Mouse (Mus musculus): ENCODE results near the gene Setdb1.

The Setdb1 gene

DNA sequence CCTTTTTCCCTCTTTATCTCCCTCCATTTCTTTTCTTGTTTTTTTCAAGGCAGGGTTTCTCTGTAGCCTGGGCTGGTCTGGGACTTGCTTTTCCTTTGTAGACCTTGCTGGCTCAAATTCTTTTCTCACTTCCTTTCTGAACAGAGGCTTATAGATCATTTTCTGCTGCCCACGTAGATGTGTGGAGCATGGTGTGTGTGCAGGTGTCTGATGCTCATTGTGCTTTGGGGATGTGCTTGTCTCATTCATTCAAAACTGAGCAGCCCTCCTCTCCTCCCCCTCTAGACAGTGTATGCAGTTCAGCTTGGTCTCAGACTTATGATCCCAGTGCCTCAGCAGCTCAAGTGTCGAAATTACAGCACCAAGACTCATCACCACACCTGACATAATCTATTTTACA, 37.9 kb downstream of the Setdb1 start:
- no peak for DNase-seq (ENCODE audit: low read depth, low spot score)

GRCm38 (mm10) chr3:95318548-95318947, 38.5 kb downstream of the Setdb1 start:
- DNase-seq (ENCODE audit: low read depth, low spot score) = no peak

DNA sequence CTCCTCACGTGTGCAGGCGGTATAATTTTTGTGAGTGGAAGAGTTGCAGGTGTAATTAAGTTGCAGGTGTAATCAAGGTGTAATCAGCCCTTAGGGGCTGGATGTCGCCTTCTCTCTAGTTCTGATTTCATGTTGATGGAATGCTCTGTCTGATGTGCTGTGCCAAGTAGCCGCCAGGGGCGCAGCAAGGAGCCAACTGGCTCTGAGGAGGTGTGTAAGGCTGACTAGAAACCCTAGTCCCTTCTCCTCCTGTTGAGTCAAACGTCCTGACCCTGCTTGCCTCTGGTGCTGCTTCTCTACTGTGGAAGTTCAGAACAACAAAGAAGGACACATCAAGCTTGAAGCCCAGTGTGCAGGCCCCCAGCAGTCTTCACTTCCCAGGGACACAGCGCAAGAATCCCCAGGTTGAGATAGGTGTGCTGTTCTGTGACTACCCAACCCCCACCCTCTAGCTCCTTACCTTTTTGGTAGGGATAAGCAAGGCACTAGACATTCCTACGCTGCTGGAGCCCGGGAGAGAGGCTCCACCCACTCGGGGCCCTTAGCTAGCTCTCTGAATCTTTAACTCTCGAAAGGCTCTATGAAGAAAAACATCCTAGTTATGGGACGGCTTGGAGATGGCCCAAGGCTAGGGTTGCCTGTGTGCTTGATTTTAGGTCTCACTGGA, 39.5 kb downstream of the Setdb1 start:
- no peak for DNase-seq (ENCODE audit: low read depth, low spot score)

DNA sequence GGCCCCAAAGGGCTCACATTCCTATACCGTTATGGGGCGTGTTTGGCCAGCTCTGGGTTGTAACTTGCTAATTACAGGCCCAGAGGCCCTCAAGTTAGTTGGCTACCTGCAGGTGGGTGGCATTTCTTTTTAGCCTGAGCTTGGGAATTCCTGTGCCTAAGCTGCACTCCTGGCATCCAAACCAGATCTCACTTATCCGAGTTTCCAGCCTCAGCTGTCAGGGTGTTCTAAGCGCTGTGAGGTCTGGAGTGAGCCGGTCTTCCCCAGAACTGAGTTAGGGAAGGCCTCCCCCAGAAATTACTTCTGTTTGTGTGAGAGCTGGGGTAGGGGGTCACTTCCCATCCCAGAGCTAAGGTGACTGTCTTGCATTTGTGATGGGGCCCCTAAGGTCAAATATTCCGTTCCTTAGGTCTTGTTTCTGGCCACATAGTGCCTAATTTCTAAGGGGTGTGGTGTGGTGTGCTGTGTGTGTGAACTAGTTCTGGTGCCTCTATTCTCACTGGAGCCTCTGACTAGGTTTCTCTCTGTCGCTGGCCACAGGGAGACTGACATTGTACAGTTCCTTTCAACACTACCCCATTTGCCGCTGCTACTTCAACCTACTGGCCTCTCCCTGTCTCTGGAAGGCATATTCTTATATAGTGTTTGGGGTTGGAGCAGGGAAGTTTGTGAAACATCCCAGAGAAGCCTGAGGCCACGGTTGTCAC, 41.0 kb downstream of the Setdb1 start:
- no peak for DNase-seq (ENCODE audit: low read depth, low spot score)

- DNase-seq (ENCODE audit: low read depth, low spot score) = peak; percentile 78
These were observed 41.7 kb downstream of the Setdb1 start for GRCm38 (mm10) chr3:95315094-95315843.

GRCm38 (mm10) chr3:95314486-95315093, 42.4 kb downstream of the Setdb1 start, which contains the start of gene Cers2:
TSS of gene Cers2 (plus strand) at chr3:95314791.
- no peak for DNase-seq (ENCODE audit: low read depth, low spot score)

- no peak for DNase-seq (ENCODE audit: low read depth, low spot score)
These were observed 42.9 kb downstream of the Setdb1 start for GRCm38 (mm10) chr3:95314075-95314474.

GRCm38 (mm10) chr3:95313476-95313875, 43.5 kb downstream of the Setdb1 start:
- DNase-seq (ENCODE audit: low read depth, low spot score) = no peak

DNA sequence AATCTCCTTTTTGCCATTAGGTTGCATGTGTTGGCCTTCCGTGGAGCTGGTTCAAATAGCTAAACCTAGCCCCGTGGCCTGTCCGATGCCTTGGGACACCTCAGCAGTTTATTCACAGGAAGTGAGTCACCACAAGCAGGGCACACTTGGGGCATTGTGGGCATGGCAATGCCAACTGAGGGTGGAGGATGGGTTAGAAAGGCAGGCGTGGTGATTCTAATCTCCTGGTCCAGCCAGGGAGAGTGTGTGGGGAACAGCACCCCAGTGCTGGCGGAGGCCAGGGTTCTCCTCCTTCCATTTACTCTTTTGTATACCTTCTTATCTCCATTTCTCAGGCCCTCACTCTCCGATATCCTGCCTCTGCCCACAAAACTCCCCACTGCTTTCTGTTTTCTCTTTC, 44.4 kb downstream of the Setdb1 start:
- DNase-seq (ENCODE audit: low read depth, low spot score) = no peak

- peak; percentile 56 for DNase-seq (ENCODE audit: low read depth, low spot score)
These were observed 45.8 kb downstream of the Setdb1 start for GRCm38 (mm10) chr3:95310968-95311882.

- DNase-seq (ENCODE audit: low read depth, low spot score) = no peak
These were observed 46.5 kb downstream of the Setdb1 start for GRCm38 (mm10) chr3:95310496-95310895.

DNA sequence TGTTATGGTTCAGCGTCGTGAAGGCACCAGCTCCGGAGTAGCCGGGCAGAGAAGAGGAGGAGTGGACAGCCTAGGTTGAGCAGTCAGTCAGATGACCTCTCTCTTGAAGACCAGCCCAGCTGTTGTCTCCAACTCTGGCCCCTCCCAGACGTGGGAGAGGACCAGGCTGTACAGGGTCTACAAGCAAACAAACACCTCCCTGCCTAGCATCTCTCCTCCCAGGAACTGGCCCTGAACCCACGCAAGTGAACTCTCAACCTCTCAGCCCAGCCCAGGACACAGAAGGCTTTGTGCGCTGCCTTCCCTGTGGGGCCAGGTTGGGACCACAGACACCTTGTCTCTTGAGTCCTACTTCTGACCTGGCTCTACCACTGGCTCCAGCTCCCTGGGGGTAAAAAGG, 49.9 kb downstream of the Setdb1 start, which contains the start of gene Anxa9:
Gene Anxa9 (minus strand): TSS at position 77 of the 400 bp plus-strand sequence.
- no peak for DNase-seq (ENCODE audit: low read depth, low spot score)

DNA sequence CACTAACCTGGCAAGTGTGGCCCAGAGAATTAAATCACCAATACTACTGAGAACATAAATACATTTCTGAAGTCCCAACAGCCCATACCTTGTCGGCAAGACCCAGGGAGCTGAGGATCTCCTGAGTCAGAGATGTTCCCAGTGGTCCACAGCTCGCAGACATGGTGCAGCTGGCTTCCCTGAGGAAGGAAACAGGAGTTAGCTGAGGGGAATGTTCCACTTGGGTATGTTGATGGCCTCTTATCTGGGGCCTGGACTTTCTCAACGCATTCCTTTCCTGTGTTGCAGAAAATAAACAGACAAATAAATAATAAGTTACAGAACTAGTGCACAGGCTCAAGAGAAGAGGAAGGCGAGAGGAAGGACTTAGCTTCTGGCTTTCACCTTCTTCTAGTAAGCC, 50.8 kb downstream of the Setdb1 start:
- no peak for DNase-seq (ENCODE audit: low read depth, low spot score)

DNA sequence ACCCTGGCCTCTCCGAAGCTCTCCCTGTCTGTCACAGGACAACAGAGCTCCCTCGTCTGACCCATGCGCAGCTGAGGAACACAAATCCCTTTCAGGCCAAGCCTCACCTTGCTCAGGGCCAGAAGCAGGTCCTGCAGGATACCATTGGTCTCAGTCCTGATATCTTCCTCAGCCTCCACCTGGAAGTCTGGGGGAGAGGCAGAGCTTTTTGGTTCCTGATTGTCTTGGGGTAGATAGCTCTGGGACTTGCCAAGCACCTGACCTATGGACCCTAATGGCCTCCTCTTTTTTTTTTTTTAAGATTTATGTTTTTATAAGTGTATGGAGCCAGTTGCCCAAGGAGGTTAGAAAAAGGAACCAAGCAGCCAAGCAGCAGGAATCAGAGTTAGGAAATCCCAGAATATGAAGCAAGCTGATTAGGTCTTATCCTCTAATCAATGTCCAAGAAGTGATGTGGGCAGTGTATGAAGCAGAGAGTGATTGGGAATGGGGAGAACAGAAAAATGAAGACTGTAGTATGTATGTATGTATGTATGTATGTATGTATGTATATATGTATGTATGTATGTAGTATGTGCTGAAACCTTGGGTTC, 55.7 kb downstream of the Setdb1 start:
- DNase-seq (ENCODE audit: low read depth, low spot score) = no peak

DNA sequence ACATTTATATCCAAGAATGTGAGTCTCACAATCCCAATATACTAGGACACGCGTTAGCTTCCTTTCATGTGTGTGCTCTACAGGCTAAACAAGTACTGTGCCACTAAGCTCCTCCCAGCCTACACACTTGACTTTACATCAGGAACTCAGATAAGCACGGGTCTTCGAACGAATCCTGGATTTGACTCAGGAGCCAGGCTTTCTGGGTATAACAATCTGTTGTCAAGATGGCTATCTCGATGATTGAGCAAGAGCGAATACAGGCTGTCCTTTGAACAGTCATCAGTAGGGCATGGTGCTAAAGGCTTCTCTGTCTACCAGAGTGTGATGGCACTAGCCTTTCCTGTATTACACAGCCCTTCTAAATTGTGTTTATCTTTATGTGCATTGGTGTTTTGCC, 59.0 kb downstream of the Setdb1 start:
- DNase-seq (ENCODE audit: low read depth, low spot score) = no peak

DNA sequence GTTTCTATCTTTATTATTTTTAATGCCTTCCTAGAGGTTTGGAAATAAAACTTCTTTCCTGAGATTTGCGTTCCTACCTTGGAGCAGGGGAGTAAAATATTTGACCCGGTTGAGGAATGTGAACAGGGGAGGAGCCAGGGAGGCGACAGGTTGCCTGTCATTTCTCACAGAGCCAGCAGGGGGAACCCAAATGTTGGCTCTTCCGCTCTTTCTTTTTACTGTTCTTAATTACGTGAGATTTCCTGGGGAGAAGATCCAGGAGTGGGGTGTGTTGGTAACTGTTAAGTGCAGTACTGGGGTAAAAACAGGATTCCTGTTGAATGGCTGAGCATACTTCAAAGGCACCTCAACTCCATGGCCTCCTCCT, 60.9 kb downstream of the Setdb1 start:
- DNase-seq (ENCODE audit: low read depth, low spot score) = no peak

GRCm38 (mm10) chr3:95295321-95296102, 61.5 kb downstream of the Setdb1 start:
- DNase-seq (ENCODE audit: low read depth, low spot score) = no peak

GRCm38 (mm10) chr3:95294718-95295117, 62.3 kb downstream of the Setdb1 start:
- DNase-seq (ENCODE audit: low read depth, low spot score) = no peak

DNA sequence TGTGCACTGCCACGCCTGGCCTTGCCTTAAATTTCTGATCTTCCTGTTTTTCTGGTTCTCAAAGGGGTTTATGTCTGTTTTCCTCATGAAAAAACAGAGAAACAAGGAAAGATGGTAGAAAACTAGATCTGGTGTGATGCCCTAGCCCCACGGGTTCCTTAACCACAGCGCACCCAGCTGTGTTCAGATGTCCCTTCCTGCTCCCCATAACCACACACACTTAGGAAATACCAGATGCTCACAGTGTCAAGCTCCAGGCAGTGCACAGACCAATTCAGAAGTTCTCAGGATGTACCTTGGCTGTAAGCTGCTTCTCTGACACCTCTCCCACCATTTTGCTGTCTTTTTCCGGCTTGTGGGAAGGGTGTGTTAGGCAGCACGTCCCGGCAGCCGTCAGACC, 62.7 kb downstream of the Setdb1 start:
- no peak for DNase-seq (ENCODE audit: low read depth, low spot score)

- DNase-seq (ENCODE audit: low read depth, low spot score) = no peak
These were observed 63.5 kb downstream of the Setdb1 start for GRCm38 (mm10) chr3:95293537-95293936.

Measured in embryo, embryonic 11.5 days (tissue).